ENCODE assay signal across 14 mouse cellular contexts in the genomic region with DNA sequence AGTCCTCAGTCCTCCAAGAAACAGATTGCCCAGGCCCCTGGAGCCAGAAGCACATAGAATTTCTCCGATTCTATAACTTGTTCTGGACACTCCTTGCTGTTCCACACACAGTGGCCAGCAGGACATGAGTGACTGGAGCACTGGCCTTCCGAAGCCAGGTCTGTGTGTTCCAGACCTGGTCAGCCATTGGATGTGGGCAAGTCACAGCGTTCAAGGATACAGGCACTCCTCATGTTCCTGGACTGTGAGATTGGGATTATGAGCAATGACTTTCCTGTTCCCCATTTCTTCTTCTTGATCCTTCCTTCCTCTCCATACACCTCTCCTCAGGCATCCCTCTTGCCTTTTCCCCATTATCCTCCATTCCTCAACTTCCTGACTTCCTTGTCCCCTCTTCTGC.
A peak's percentile ranks its signal among the peaks of the same experiment; 100 is the strongest.
DNase-seq lines count a peak whose midpoint lies in the region; ATAC-seq and TF ChIP-seq lines count a peak whose summit lies in the region.
"Had no signal": no experiment of that assay in that cellular context is flagged by ENCODE, and none has a peak within 500 bp of the region (broad histone marks: within the 10 kb centered on the region; RNA-seq: fewer than 3 reads in every experiment).

No protein-coding gene starts in this region.

- H3K36me3 ChIP-seq in forebrain, embryonic 16.5 days (ENCODE audit: control insufficient read depth, insufficient read depth), result no peaks in the 10 kb centered on the region
- H3K36me3 ChIP-seq in limb, embryonic 10.5 days, result no peaks in the 10 kb centered on the region
- H3K36me3 ChIP-seq in neural tube, embryonic 14.5 days (ENCODE audit: control insufficient read depth, insufficient read depth, low read length), result no peaks in the 10 kb centered on the region
- H3K36me3 ChIP-seq in intestine, embryonic 16.5 days (ENCODE audit: control insufficient read depth, insufficient read depth, low read length), result no peaks in the 10 kb centered on the region
- H3K36me3 ChIP-seq: lung, embryonic 15.5 days had no signal

- TF ChIP-seq CTCF in left cerebral cortex, adult 2 months (IDR thresholded peaks at IDR 0.05), result no peak

- H3K4me1 ChIP-seq in forebrain, embryonic 16.5 days (replicated peaks; ENCODE audit: control insufficient read depth, insufficient read depth, low read length), result peaks cover 28% of the 10 kb centered on the region
- peaks cover 39% of the 10 kb centered on the region for H3K4me1 ChIP-seq in limb, embryonic 10.5 days
- H3K4me1 ChIP-seq in neural tube, embryonic 14.5 days (ENCODE audit: control insufficient read depth, insufficient read depth, low read length), result peaks cover 20% of the 10 kb centered on the region
- H3K4me1 ChIP-seq in intestine, embryonic 16.5 days (ENCODE audit: control insufficient read depth, insufficient read depth, low read length), result peaks cover 8% of the 10 kb centered on the region

- H3K9me3 ChIP-seq in forebrain, embryonic 16.5 days (ENCODE audit: control insufficient read depth, low read length), result no peaks in the 10 kb centered on the region
- H3K9me3 ChIP-seq in limb, embryonic 10.5 days (replicated peaks), result no peaks in the 10 kb centered on the region
- no peaks in the 10 kb centered on the region for H3K9me3 ChIP-seq in neural tube, embryonic 14.5 days (ENCODE audit: control insufficient read depth, low read length)
- H3K9me3 ChIP-seq in intestine, embryonic 16.5 days (ENCODE audit: control insufficient read depth, low read length), result no peaks in the 10 kb centered on the region
- H3K9me3 ChIP-seq: lung, embryonic 15.5 days had no signal

- intact Hi-C loops in left cerebral cortex, adult 2 months (cut with DNase I), result loop anchor here (1.0 to 5.0 kb wide), 4 partner anchors 39 to 348 kb away; a partner anchor contains a TSS
- intact Hi-C loops in left cerebral cortex, postnatal 25 days (cut with DNase I), result loop anchor here (5.0 kb wide), 1 partner anchor 68 kb away; no protein-coding TSS in a partner anchor

- WGBS in forebrain, embryonic 16.5 days, result 88% methylated on average over 3 of the region's 3 CpGs
- 87% methylated on average over 3 of the region's 3 CpGs for WGBS in limb, embryonic 10.5 days
- 89% methylated on average over 3 of the region's 3 CpGs for WGBS in neural tube, embryonic 14.5 days
- WGBS in intestine, embryonic 16.5 days, result 85% methylated on average over 3 of the region's 3 CpGs

- no peak for DNase-seq in left cerebral cortex, adult 2 months (ENCODE audit: extremely low spot score in 1 of 2, low spot score in 2 of 2)
- no peak for DNase-seq in left cerebral cortex, postnatal 25 days (ENCODE audit: low spot score in 2 of 2)
- DNase-seq in limb, embryonic 10.5 days (ENCODE audit: low spot score), result peak; percentile 30
- DNase-seq in natural killer cell, adult 2 months (ENCODE audit: low spot score in 2 of 2), result no peak
- DNase-seq in heart, adult 11 months, result no peak
- DNase-seq: adrenal gland, adult 8-10 months; cerebellum, adult 2 months; kidney, adult 11 months; kidney, postnatal 25 days; liver had no signal

- peak; percentile 11; the same call in 1 of the 2 replicates for ATAC-seq in forebrain, embryonic 16.5 days
- peak; percentile 16; the same call in 1 of the 2 replicates for ATAC-seq in neural tube, embryonic 14.5 days (ENCODE audit: low read depth)
- no peak for ATAC-seq in intestine, embryonic 16.5 days

- no peak overlapping the region for H3K9ac ChIP-seq in forebrain, embryonic 16.5 days (replicated peaks; ENCODE audit: low read depth, low read length)
- no peak overlapping the region for H3K9ac ChIP-seq in neural tube, embryonic 14.5 days (replicated peaks; ENCODE audit: low read depth, low read length)
- H3K9ac ChIP-seq in intestine, embryonic 16.5 days (ENCODE audit: low read depth, low read length), result no peak overlapping the region
- H3K9ac ChIP-seq: lung, embryonic 15.5 days had no signal

- no peak overlapping the region for H3K4me2 ChIP-seq in forebrain, embryonic 16.5 days (ENCODE audit: low read length)
- no peak overlapping the region for H3K4me2 ChIP-seq in neural tube, embryonic 14.5 days (ENCODE audit: low read depth, low read length)
- H3K4me2 ChIP-seq in intestine, embryonic 16.5 days (ENCODE audit: low read depth, low read length), result no peak overlapping the region
- H3K4me2 ChIP-seq: lung, embryonic 15.5 days had no signal

- H3K27me3 ChIP-seq in forebrain, embryonic 16.5 days (replicated peaks; ENCODE audit: control insufficient read depth, insufficient read depth, low read length), result no peaks in the 10 kb centered on the region
- H3K27me3 ChIP-seq in limb, embryonic 10.5 days (ENCODE audit: low read depth, poor library complexity, severe bottlenecking), result no peaks in the 10 kb centered on the region
- H3K27me3 ChIP-seq in neural tube, embryonic 14.5 days (ENCODE audit: control insufficient read depth, insufficient read depth, low read length), result no peaks in the 10 kb centered on the region
- no peaks in the 10 kb centered on the region for H3K27me3 ChIP-seq in intestine, embryonic 16.5 days (replicated peaks; ENCODE audit: control insufficient read depth, insufficient read depth, low read length)
- H3K27me3 ChIP-seq: lung, embryonic 15.5 days had no signal

- H3K4me3 ChIP-seq in left cerebral cortex, adult 2 months, result no peak overlapping the region
- H3K4me3 ChIP-seq in forebrain, embryonic 16.5 days (replicated peaks; ENCODE audit: low read length), result no peak overlapping the region
- no peak overlapping the region for H3K4me3 ChIP-seq in limb, embryonic 10.5 days
- no peak overlapping the region for H3K4me3 ChIP-seq in neural tube, embryonic 14.5 days (ENCODE audit: low read depth, low read length)
- no peak overlapping the region for H3K4me3 ChIP-seq in intestine, embryonic 16.5 days (ENCODE audit: low read length)
- H3K4me3 ChIP-seq: lung, embryonic 15.5 days had no signal

- peak overlapping the region; percentile 59 for H3K27ac ChIP-seq in left cerebral cortex, adult 2 months
- peak overlapping the region; percentile 20; the same call in 1 of the 2 replicates for H3K27ac ChIP-seq in forebrain, embryonic 16.5 days (ENCODE audit: low read length)
- H3K27ac ChIP-seq in limb, embryonic 10.5 days, result peak overlapping the region; percentile 90
- H3K27ac ChIP-seq in neural tube, embryonic 14.5 days (ENCODE audit: low read depth, low read length), result no peak overlapping the region
- no peak overlapping the region for H3K27ac ChIP-seq in intestine, embryonic 16.5 days (ENCODE audit: low read length)

Comparison
In these comparisons a context has a peak if more than half of its experiments do, and no peak if none do; other contexts are left out.
1. H3K27ac ChIP-seq: peak in left cerebral cortex, adult 2 months (single experiment), forebrain, embryonic 16.5 days (single experiment) and limb, embryonic 10.5 days (single experiment); none in neural tube, embryonic 14.5 days (single experiment) and intestine, embryonic 16.5 days (single experiment).